ENCODE assay signal across 27 mouse cellular contexts in genomic region chr7:70281891-70282515, GRCm38 (mm10).
DNase-seq lines count a peak whose midpoint lies in the region; ATAC-seq and TF ChIP-seq lines count a peak whose summit lies in the region.
"Had no signal": no experiment of that assay in that cellular context is flagged by ENCODE, and none has a peak within 500 bp of the region (broad histone marks: within the 10 kb centered on the region; RNA-seq: fewer than 3 reads in every experiment).

No protein-coding gene starts in this region.

- peaks cover 30% of the 10 kb centered on the region for H3K4me1 ChIP-seq in forebrain, embryonic 12.5 days
- no peaks in the 10 kb centered on the region for H3K4me1 ChIP-seq in forebrain, embryonic 14.5 days (ENCODE audit: control insufficient read depth, insufficient read depth, low read length)
- H3K4me1 ChIP-seq in kidney, embryonic 14.5 days (ENCODE audit: control insufficient read depth, insufficient read depth, low read length) = peaks cover 11% of the 10 kb centered on the region; the same call in 1 of the 2 replicates
- H3K4me1 ChIP-seq in kidney, adult 2 months (ENCODE audit: control insufficient read depth, insufficient read depth, low read length) = peaks cover 3% of the 10 kb centered on the region; the same call in 1 of the 2 replicates
- peaks cover 38% of the 10 kb centered on the region for H3K4me1 ChIP-seq in embryonic facial prominence, embryonic 10.5 days
- peaks cover 13% of the 10 kb centered on the region for H3K4me1 ChIP-seq in kidney, embryonic 16.5 days (ENCODE audit: insufficient read depth, low read length)

- no peak for TF ChIP-seq CTCF in kidney, adult 2 months (conservative IDR thresholded peaks at IDR 0.05; ENCODE audit: insufficient read depth, insufficient read length, low read depth, low read length)

- no peaks in the 10 kb centered on the region for H3K9me3 ChIP-seq in forebrain, embryonic 12.5 days
- H3K9me3 ChIP-seq in forebrain, embryonic 14.5 days (replicated peaks; ENCODE audit: control insufficient read depth, low read length) = no peaks in the 10 kb centered on the region
- no peaks in the 10 kb centered on the region for H3K9me3 ChIP-seq in kidney, embryonic 14.5 days (ENCODE audit: control insufficient read depth, low read length)
- no peaks in the 10 kb centered on the region for H3K9me3 ChIP-seq in embryonic facial prominence, embryonic 10.5 days
- H3K9me3 ChIP-seq in kidney, embryonic 16.5 days (ENCODE audit: low read length) = no peaks in the 10 kb centered on the region
- H3K9me3 ChIP-seq: embryonic facial prominence, embryonic 12.5 days; forebrain, embryonic 13.5 days; heart, embryonic 13.5 days; limb, embryonic 12.5 days; midbrain, embryonic 12.5 days had no signal

- peaks cover 82% of the 10 kb centered on the region for H3K27me3 ChIP-seq in forebrain, embryonic 12.5 days
- H3K27me3 ChIP-seq in forebrain, embryonic 14.5 days (replicated peaks; ENCODE audit: control insufficient read depth, insufficient read depth, low read length) = peaks cover 81% of the 10 kb centered on the region
- peaks cover 65% of the 10 kb centered on the region for H3K27me3 ChIP-seq in kidney, embryonic 14.5 days (ENCODE audit: control insufficient read depth, insufficient read depth, low read length)
- H3K27me3 ChIP-seq in kidney, adult 2 months (replicated peaks; ENCODE audit: control insufficient read depth, insufficient read depth, low read length) = peaks cover 6% of the 10 kb centered on the region
- peaks cover 100% of the 10 kb centered on the region for H3K27me3 ChIP-seq in embryonic facial prominence, embryonic 10.5 days (replicated peaks; ENCODE audit: low read depth, poor library complexity, severe bottlenecking)
- H3K27me3 ChIP-seq in kidney, embryonic 16.5 days (ENCODE audit: insufficient read depth, low read length) = peaks cover 81% of the 10 kb centered on the region

- WGBS in forebrain, embryonic 12.5 days = 4% methylated on average over 11 of the region's 11 CpGs
- 2% methylated on average over 11 of the region's 11 CpGs for WGBS in forebrain, embryonic 14.5 days
- WGBS in kidney, embryonic 14.5 days = 11% methylated on average over 11 of the region's 11 CpGs
- WGBS in kidney, adult 2 months = 62% methylated on average over 11 of the region's 11 CpGs
- WGBS in embryonic facial prominence, embryonic 10.5 days = 2% methylated on average over 11 of the region's 11 CpGs
- WGBS in kidney, embryonic 16.5 days = 17% methylated on average over 11 of the region's 11 CpGs

- H3K4me2 ChIP-seq in forebrain, embryonic 12.5 days = no peak overlapping the region
- H3K4me2 ChIP-seq in forebrain, embryonic 14.5 days (ENCODE audit: low read length) = no peak overlapping the region
- no peak overlapping the region for H3K4me2 ChIP-seq in kidney, embryonic 14.5 days (replicated peaks; ENCODE audit: low read depth, low read length)
- no peak overlapping the region for H3K4me2 ChIP-seq in kidney, embryonic 16.5 days (replicated peaks; ENCODE audit: low read depth, low read length)

- H3K4me3 ChIP-seq in forebrain, embryonic 12.5 days (replicated peaks) = no peak overlapping the region
- no peak overlapping the region for H3K4me3 ChIP-seq in forebrain, embryonic 14.5 days (ENCODE audit: low read depth, low read length)
- H3K4me3 ChIP-seq in kidney, embryonic 14.5 days (ENCODE audit: low read length) = peak overlapping the region; percentile 37; the same call in 1 of the 2 replicates
- no peak overlapping the region for H3K4me3 ChIP-seq in kidney, adult 2 months (ENCODE audit: insufficient read depth, low read depth, low read length)
- H3K4me3 ChIP-seq in embryonic facial prominence, embryonic 10.5 days = no peak overlapping the region
- H3K4me3 ChIP-seq in kidney, embryonic 16.5 days (ENCODE audit: low read length) = no peak overlapping the region
- H3K4me3 ChIP-seq: forebrain, embryonic 13.5 days had no signal

- DNase-seq in forebrain, embryonic 14.5 days (ENCODE audit: low spot score) = no peak
- no peak for DNase-seq in kidney, adult 2 months
- DNase-seq in ES-CJ7 (ENCODE audit: low read depth, low spot score) = peak; percentile 47
- DNase-seq in embryonic facial prominence, embryonic 10.5 days (ENCODE audit: low spot score) = peak; percentile 42
- DNase-seq: adrenal gland, adult 8-10 months; cerebellum, adult 2 months; cerebellum, postnatal 25 days; heart, adult 18-20 months; heart, postnatal 14 days; kidney, adult 11 months; lung, adult 18-20 months; lung, postnatal 10 days; right cerebral cortex, postnatal 14 days; thymus, adult 2 months; thymus, postnatal 4 days had no signal

- ATAC-seq in forebrain, embryonic 12.5 days (ENCODE audit: low FRiP score) = no peak
- ATAC-seq in forebrain, embryonic 14.5 days = no peak
- ATAC-seq in kidney, embryonic 14.5 days (ENCODE audit: low FRiP score, low TSS enrichment) = no peak
- ATAC-seq in granulocyte monocyte progenitor cell, adult 5-6 weeks (replicated peaks; ENCODE audit: poor library complexity, severe bottlenecking) = no peak
- no peak for ATAC-seq in kidney, embryonic 16.5 days (ENCODE audit: low FRiP score, low TSS enrichment)
- ATAC-seq: activated CD4-positive, CD25-positive, alpha-beta regulatory T cell, adult 4 months; forebrain, embryonic 13.5 days had no signal

- peak overlapping the region; percentile 46; the same call in 1 of the 2 replicates for H3K27ac ChIP-seq in forebrain, embryonic 12.5 days
- no peak overlapping the region for H3K27ac ChIP-seq in forebrain, embryonic 14.5 days (ENCODE audit: low read depth, low read length)
- H3K27ac ChIP-seq in kidney, embryonic 14.5 days (ENCODE audit: low read depth, low read length) = no peak overlapping the region
- H3K27ac ChIP-seq in kidney, adult 2 months (ENCODE audit: insufficient read depth, low read depth, low read length) = no peak overlapping the region
- H3K27ac ChIP-seq in embryonic facial prominence, embryonic 10.5 days (replicated peaks) = no peak overlapping the region
- H3K27ac ChIP-seq in kidney, embryonic 16.5 days (ENCODE audit: low read length) = no peak overlapping the region
- H3K27ac ChIP-seq: embryonic facial prominence, embryonic 12.5 days; heart, embryonic 13.5 days; limb, embryonic 12.5 days; midbrain, embryonic 12.5 days; stomach, postnatal 0 days had no signal

- no peak overlapping the region for H3K9ac ChIP-seq in forebrain, embryonic 12.5 days
- H3K9ac ChIP-seq in forebrain, embryonic 14.5 days (ENCODE audit: low read length) = no peak overlapping the region
- no peak overlapping the region for H3K9ac ChIP-seq in kidney, embryonic 14.5 days (ENCODE audit: low read depth, low read length)
- H3K9ac ChIP-seq in kidney, embryonic 16.5 days (replicated peaks; ENCODE audit: low read length) = no peak overlapping the region
- H3K9ac ChIP-seq: embryonic facial prominence, embryonic 12.5 days; forebrain, embryonic 13.5 days; heart, embryonic 13.5 days; midbrain, embryonic 12.5 days had no signal

- no peak for TF ChIP-seq POLR2A in kidney, adult 2 months (IDR thresholded peaks at IDR 0.05; ENCODE audit: low read depth, low read length)

- no peaks in the 10 kb centered on the region for H3K36me3 ChIP-seq in forebrain, embryonic 12.5 days (replicated peaks)
- H3K36me3 ChIP-seq in forebrain, embryonic 14.5 days (ENCODE audit: control insufficient read depth, insufficient read depth, low read length) = no peaks in the 10 kb centered on the region
- H3K36me3 ChIP-seq in kidney, embryonic 14.5 days (ENCODE audit: control insufficient read depth, insufficient read depth, low read length) = no peaks in the 10 kb centered on the region
- H3K36me3 ChIP-seq in kidney, adult 2 months (ENCODE audit: control insufficient read depth, insufficient read depth, low read length) = no peaks in the 10 kb centered on the region
- H3K36me3 ChIP-seq in embryonic facial prominence, embryonic 10.5 days (replicated peaks) = no peaks in the 10 kb centered on the region
- H3K36me3 ChIP-seq in kidney, embryonic 16.5 days (ENCODE audit: insufficient read depth, low read length) = no peaks in the 10 kb centered on the region
- H3K36me3 ChIP-seq: embryonic facial prominence, embryonic 12.5 days; G1E; heart, embryonic 13.5 days; limb, embryonic 12.5 days; midbrain, embryonic 12.5 days had no signal

Comparison
In these comparisons a context has a peak if more than half of its experiments do, and no peak if none do; other contexts are left out.
1. DNase-seq: peak in ES-CJ7 (single experiment) and embryonic facial prominence, embryonic 10.5 days (single experiment); none in forebrain, embryonic 14.5 days (single experiment) and kidney, adult 2 months (single experiment).